Mouse (Mus musculus) monocyte, adult 5-6 weeks (primary cell): ENCODE measurements at regions not wholly inside any gene's neighbourhood (a gene's known extent, or its start where the extent isn't known, plus 50 kb on each side); places are given as distances from the start of the nearest gene placed in this dataset.

Experiments
- ATAC-seq: fragments of 153-309, 156-312 bp; replicated peaks from 2 replicates; pipeline ENCODE4 v1.8.0; 2017; ENCODE audit warnings: mild to moderate bottlenecking; ENCODE audit not compliant: low TSS enrichment, insufficient number of reproducible peaks, severe bottlenecking, poor library complexity, low FRiP score

DNA sequence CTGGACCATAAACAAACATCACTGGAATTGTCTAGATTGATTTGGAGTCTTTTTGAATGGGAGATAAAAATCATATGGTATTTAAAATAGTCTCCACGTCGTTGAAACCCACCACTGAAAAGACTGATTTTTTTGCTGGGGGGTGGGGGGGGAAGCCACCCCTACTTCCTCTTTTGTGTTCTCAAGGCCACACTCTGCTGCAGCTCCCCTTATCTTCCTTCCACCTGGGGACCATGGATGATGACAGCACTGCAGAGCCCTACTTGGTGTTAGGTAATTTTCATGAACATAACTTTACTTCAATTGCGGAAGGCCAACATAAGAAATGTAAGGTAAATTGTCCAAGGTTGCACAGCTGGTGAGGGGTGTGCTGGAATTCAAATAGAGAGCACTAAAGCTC lies 232.4 kb upstream of the Vrk2 start:
- ATAC-seq: no peak

DNA sequence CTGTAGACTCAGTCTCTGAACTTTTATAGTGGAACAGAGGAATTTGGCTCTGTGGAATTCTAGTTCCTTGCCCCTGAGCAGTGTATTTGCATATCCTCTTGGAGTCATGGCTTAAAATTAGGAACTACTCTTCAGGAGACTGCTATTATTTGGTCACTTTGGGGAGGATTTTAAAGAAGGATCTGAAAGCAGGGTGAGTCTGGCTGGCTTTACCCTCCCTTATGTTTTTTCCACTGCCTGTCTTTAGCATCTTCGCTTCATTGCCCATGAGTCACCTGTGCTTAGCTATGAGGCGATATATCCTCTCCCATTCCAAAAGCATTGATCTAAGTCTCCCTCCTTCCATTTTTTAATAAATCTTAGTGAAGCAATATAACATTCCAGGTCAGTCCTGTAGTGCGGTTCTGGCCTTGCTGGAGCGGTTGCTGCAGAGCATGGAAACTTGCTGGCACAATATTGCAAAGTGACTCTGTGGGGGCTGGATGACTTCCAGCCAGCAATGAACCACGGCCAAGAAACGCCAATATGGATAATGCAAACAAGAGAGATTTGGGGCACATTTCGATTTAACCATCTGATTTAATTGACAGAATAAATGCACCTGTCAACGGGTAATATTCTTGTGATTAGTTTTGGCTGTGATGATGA lies 230.4 kb upstream of the Vrk2 start:
- ATAC-seq: no peak

DNA sequence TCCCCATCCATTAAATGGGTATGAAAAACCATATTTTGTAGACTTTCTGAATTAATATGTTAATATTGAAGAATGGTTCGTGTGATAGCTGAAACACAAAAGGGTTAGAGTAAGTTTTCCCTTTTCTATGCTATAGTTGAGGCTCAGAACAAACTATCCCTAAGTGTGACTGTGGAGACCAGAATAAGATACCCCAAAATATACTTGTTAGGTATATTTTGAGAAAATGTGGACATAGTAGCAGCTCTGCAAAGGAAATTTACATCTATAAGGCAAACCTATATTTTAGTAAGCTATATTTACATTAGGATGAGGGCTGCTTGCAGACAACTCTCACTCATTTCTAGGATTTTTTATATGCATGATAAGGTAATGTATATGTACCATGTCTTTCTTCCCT lies 227.3 kb upstream of the Vrk2 start:
- no peak for ATAC-seq

DNA sequence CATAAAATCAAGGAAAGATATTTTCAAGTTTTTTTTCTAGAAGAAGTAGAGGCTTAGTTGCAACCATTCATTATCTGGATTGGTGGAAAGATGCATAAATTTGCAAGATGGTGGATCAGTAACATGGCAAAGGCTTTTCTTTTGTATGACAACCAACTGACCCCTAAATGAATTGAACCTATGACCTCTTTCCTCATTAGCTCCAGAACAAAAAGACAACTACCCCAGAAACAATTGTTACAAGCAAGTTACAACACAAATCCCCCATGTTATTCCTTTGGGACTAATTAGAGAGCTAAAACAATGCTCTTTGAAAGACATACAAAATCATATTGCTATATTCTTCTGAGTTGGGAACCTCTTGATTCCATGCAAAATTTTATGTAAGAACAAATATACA lies 223.5 kb upstream of the Vrk2 start:
- ATAC-seq: no peak

DNA sequence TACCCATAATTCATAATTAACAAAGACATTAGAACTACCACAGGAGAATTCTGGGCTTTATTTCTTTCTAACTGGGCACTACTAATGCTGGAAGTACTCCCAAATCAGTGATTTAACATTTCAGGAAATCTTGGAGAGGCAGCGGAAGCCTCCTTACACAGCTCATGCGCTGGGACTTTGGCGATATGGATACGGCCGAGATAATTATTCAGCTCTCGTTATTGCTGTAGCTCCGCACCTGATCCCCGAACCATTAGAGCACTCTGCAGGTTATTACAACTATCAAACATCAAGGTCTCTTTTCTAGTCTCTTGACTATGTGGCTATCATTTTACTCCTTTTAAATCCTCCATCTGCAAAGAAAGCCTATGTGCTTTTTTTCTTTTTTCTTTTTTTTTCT lies 221.3 kb upstream of the Vrk2 start:
- no peak for ATAC-seq

DNA sequence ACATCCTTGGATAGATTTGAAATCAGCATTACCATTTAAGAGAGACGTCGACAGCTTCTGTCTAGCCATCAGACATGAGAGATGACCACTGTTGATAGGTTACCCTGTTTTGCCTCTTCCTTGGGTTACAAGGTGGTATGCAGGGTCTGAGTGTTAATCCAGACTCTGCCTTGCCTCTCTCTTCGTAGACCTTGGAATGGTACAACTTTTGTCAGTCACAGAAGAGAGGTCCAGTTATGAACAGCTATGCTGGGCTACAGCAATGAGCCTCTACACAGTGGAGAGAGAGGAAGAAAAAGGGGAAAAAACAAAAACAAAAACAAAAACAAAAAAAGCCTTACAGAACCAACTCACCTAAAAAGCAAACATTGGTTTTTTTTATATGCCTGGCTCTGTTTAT lies 220.8 kb upstream of the Vrk2 start:
- no peak for ATAC-seq

DNA sequence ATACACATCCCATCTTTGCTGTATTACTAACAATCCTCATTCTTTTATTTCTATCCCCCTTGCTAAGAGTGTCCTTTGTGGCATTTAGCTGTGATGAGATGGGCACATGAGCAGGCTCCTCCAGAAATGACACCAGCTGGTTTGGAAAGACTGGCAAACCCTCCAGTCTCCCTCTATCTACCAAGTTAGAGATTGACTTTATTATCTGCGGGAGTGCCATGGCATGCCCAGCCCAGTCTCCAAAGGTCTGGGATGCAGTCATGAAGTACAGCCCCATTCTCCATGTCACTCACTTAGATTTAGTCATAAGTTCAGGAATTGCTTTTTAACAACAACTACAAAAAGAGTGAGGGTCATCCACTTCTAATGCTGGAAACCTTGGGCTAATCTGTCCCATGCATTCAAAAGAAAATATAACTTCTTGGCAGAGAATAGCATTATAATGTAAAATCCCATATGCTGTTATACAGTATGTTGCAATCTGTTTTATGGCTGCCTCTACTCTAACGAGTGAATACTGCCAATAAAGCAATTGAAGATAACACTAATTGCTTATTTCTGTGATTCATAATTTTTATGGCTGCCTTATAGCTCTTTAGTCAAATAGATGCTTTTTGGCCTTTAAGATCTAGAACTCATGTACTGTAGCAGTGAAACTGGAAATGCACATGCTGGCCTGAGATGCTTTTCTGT lies 208.6 kb upstream of the Vrk2 start:
- no peak for ATAC-seq

DNA sequence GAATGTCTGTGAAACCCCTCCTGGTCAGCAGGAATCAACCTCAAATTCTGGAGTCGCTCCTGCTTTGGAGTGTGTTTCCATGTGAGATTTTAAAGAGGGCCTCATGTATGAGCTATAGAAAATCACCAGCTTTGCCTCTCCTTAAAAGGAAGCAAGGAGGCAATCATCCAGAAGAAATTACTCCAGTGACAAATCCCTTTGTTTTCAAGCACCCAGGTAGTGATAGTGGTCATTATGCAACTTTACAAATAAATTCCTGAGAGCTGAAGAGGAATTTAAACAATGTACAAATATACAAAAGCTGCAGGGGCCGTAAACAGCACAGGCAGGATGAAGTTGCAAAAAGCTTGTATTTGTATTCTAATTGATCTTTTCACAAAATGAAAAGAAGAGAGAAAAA lies 206.5 kb upstream of the Vrk2 start:
- no peak for ATAC-seq

DNA sequence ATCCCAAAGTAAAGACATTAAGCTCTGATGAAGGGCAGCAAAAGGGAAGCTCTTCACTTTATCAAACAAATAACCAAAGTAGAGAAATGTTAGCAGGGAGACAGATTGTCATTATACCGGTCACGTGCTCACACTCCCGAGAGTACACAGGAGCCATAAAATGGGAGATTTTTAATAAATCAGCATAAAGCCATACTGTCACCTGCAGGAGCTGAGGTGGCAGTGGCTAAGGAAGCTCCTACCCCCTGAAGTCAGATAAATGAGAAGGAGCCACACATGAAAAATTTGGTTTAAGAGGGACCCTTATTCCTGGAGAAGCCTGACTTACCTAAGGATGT lies 200.8 kb upstream of the Vrk2 start:
- no peak for ATAC-seq

DNA sequence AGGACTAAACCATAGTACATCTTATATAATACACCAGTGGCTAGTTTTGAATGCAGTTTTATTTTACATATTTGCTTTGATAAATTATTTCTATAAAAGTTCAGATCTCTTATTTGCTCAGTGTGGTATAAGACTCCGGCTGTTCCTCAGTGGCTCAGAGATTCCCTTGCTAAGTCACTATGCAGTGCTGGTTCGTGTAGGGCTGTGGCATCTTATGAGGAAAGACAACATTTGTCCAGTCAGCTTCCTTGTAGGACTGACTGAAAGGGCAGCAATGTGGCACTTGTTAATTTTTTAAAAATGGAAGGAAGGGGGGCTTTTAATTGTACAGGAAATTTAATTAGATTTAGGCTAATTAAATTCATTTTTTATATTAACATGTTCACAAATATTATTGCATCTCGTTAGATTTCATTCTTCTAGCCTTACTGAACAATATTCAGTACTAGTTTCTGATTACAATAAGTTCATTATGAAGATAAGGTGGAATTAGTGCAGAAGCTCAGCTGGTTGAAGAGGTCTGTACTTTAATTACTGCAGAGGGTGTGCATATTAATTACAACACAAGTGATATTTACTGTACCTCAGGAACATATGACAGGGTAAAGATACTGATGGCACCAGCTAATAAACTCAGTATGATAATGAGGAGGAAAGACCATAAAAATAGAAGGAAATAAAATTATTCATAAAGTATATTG lies 200.3 kb upstream of the Vrk2 start:
- no peak for ATAC-seq

DNA sequence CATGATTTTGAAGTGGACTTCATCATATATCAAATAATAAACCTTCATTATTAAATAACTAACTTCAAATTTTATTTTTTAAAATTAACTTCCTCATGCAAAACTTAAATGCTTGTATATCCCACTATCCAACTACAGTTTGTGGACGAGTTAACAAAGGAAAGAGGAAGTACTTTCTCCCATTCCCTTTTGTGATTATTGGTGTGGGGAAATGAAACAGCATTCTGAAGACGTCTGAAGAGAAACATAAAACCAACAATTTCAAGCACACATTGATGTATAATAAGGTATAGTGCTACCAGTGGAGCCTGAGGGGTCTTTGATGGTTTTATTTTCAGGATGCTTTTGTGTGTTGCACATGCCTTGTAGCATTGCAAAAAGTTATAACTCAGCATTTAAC lies 195.5 kb upstream of the Vrk2 start:
- no peak for ATAC-seq

DNA sequence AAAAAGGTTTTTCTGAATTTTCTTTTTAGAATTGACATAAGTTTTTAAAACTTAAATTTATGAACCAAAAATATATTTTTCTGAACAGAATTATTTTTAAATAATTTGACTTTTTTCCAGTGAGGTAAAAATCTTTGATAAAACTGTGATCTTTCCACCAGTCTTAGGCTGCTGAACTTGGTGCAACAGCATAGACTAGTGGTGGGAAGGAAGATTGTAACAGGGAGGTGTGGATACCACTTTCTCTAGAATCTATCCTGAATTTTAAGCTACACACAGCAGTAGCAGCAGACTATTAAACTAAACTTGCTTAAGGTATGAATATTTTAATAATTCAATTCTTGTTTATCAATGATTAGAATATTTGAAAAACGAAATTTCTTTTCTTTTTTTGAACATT lies 191.4 kb upstream of the Vrk2 start:
- ATAC-seq: no peak

DNA sequence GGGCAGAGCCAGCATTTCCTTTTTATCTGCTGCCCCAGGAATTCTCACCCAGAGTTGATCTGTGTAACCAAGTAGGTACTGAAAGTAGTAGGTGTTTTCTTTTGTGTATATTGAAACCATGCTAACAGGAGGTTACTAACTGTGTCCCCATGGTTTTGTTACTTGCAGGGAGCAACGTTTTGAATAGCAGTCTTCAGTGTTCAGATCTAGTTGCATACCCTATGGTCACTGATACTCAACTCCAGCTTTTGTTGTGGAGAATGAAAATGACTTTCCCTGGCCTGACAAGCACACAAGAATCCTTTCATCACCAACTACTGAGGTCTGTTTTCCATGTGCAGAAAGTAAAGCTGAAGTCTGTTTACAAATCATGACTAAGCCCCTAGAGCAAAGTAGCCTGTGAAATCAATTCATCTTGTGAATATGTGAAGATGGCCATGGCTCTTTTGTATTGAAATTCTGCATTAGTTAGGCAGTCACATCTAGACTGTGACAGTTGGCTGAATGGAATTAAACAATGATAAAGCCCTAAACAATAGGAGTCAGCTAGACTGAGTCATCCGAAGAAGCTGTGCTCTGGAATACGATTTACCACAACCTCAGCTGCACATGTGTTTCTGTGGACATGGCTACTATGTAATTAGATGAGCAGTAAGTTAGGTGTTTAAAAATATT lies 179.5 kb upstream of the Vrk2 start:
- ATAC-seq: no peak

DNA sequence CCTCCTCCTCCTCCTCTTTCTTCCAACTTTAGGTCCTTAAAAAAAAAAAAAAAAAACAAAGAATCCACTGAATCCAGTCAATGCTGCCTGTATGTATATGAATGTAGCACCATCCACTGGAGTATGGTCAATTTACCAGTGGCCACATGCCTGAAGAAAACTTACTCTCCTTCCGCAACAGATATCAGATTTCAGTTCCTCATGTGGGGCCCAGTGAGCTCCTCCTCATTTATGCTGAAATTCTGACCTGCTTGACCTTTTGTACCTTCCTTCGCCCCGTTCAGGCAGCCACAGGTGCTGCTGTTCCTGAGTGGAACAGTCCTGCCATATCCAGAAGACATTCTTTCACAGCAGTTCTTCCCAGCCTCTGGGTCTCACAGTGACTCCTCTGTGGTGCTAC lies 161.8 kb upstream of the Vrk2 start:
- ATAC-seq: peak; percentile 63; the same call in 1 of the 2 replicates

DNA sequence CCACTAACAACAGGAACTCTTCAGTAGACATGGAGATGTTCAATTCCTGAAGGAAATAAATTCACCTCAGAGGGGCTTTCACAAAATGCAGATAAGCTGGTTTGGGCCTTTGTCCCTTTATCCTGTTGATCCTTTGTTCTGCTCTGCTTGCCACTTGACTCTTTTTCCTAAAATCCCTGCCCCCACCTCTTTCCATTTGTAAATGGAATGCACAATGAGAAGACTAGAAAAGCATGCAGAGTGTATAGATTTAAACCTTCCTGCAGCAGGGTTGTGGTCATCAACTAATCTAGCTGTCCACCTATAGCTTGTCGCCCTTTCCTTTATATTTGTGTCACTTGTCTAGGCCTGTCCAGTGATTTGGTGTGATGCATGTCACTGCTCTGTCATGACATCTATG lies 159.8 kb upstream of the Vrk2 start:
- no peak for ATAC-seq

DNA sequence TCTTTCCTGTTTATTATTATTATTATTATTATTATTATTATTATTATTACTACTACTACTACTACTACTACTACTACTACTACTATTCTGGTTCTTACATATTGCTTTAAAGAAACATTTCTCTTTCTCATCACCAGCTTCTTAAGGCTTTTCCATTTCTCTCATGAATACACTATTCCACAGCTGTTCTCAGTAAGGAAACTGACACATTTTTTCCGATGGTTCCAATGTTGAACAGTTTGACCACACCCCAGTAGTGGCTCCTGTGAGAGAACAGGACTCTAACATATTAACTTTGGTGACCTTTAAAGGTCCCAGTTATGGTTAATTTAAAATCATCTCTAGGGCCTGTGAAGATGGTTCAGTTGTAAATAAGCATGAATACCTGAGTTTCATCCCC lies 148.4 kb upstream of the Vrk2 start:
- ATAC-seq: no peak

DNA sequence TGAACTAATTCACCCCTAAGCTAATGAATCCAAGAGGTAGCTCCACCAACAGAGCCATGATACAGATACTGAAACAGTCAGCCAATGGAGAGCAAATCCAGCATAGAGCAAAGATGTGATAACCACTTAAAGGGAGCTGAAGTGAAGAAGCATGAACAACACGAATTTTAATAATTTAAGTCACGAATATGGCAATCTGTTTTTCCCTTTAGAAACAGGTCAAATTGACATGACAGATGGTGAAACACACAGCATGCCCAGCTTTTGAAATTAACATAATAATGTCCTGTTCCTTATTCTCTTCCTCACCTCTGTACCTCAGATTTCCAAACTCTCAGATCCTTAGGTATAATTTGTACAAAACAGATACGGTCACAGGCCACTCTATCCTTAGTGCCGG lies 145.9 kb upstream of the Vrk2 start:
- no peak for ATAC-seq

DNA sequence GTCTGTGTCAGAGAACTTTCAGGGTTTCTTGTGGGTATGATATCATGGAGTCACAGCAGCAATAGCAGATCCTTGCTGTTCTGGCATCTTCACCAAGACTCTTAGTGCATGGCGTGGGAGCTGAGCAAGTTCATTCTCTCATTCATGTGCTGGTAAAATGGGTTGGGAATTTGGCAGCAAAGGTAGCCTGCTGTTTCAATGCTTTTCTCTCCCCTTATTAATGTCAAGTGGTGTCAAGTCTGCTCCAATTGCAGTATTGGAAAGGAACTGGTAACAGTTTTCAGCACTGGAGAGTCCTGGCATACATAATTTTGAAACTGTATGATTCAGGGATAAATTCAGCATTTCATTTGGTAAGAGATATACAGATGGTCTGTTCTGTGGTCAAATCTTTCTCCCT lies 133.2 kb upstream of the Vrk2 start:
- no peak for ATAC-seq

DNA sequence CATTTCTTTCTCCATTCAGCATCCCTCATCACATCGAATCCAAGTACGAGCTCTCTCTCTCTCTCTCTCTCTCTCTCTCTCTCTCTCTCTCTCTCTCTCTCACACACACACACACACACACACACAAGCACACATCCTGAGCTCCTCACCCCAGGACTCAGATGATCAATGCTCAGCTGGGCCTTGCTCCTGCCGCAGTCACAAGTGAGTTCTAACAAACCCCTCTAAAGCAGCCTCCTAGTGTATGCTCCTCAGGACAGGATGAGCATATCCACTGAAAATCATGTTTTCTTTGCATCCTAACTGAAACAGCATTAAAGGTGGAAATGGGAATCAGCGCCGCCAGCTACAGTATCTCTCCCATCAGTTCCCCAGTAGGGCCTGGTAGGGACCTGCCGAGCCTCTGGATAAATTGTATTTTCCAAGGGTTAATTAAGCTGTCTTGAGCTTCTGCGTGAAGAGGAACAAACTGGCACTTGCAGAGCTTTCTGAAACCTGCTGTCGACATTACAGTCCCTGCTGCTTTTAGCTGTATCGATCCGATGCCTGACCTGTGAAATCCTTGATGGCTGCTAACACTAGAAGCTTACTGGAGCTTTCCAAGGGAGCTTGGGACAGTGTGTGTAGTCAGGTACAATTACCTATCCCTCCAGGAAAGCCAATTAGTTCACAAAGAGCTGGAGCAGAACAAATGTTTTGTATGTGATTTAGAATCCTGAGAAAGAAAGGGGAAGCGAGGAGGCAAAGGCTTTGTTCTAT lies 131.3 kb upstream of the Vrk2 start:
- ATAC-seq: no peak
